Mouse (Mus musculus) liver, embryonic 12.5 days (tissue): Measurements from ENCODE around the gene C1qtnf9. TPM values are rescaled to one million over a fixed set of nuclear protein-coding genes. Genes with fewer than 3 reads are reported as not detected.

Source experiments
- ATAC-seq: fragments of 200-750 bp; cut with Nextera tagmentation; 2 replicates; pipeline ENCODE4 v1.8.0; 2017; ENCODE audit warnings: moderate number of reproducible peaks, mild to moderate bottlenecking, moderate library complexity
- H3K27ac ChIP-seq: fragments of 300-500 bp; sonication (generic); 2 replicates; pipeline ENCODE4 v1.5.1; 2016; ENCODE audit warnings: mild to moderate bottlenecking
- H3K27me3 ChIP-seq: fragments of 300-500 bp; sonication (generic); replicated peaks from 2 replicates; pipeline ENCODE4 v1.6.1; 2016; ENCODE audit warnings: mild to moderate bottlenecking, moderate library complexity
- H3K36me3 ChIP-seq: fragments of 300-500 bp; sonication (generic); 2 replicates; pipeline ENCODE4 v1.6.1; 2016; ENCODE audit warnings: mild to moderate bottlenecking, moderate library complexity
- H3K4me1 ChIP-seq: fragments of 300-500 bp; sonication (generic); 2 replicates; pipeline ENCODE4 v1.6.1; 2016
- H3K4me2 ChIP-seq: fragments of 300-500 bp; sonication (generic); 2 replicates; pipeline ENCODE4 v1.6.1; 2016; ENCODE audit warnings: mild to moderate bottlenecking, moderate library complexity
- H3K4me3 ChIP-seq: fragments of 300-500 bp; sonication (generic); 2 replicates; pipeline ENCODE4 v1.5.1; 2016; ENCODE audit warnings: mild to moderate bottlenecking, moderate library complexity
- H3K9ac ChIP-seq: fragments of 300-500 bp; sonication (generic); 2 replicates; pipeline ENCODE4 v1.6.1; 2016; ENCODE audit warnings: mild to moderate bottlenecking, moderate library complexity
- H3K9me3 ChIP-seq: fragments of 300-500 bp; sonication (generic); replicated peaks from 2 replicates; pipeline ENCODE4 v1.6.1; 2016; ENCODE audit warnings: mild to moderate bottlenecking, moderate library complexity
- WGBS: fragments of 180-500 bp; shearing (Covaris S2); methylation state at CpG from one replicate; pipeline ENCODE4 v1.1.7; 2016; ENCODE audit not compliant: insufficient replicate concordance; 5-methylcytosine and 5-hydroxymethylcytosine counted together
- polyA plus RNA-seq: library from polyadenylated mRNA; unstranded; fragments of >200 nt; fragmentation: Nextera tagmentation; extraction: Ambion mirVana; gene quantifications from 2 replicates; pipeline ENCODE4 v1.2.1, GENCODE M21; 2016

C1qtnf9 gene
- polyA plus RNA-seq, 1 experiment from 2014 or later, result 0.17 TPM

- Histone ChIP-seq H3K4me3 (no peak overlapping the region), H3K27ac (peak overlapping the region; percentile 76), H3K4me1 (peaks cover 85% of the 10 kb centered on the region), H3K4me2 (0 out of 2 replicates have a peak overlapping the region, but pooled peaks have one; percentile 6), H3K9ac (no peak overlapping the region), H3K27me3 (no peaks in the 10 kb centered on the region), H3K9me3 (no peaks in the 10 kb centered on the region), H3K36me3 (peaks cover 7% of the 10 kb centered on the region; the same call in 1 of the 2 replicates)
- WGBS, result 35% methylated on average over 10 of the region's 10 CpGs
- no peak for ATAC-seq
Observed at GRCm38 (mm10) chr14:60738434-60738938, 29.4 kb upstream of the C1qtnf9 start.

GRCm38 (mm10) chr14:60739155-60739554 is 28.8 kb upstream of the C1qtnf9 start:
- Histone ChIP-seq H3K4me1 (peaks cover 79% of the 10 kb centered on the region), H3K27me3 (no peaks in the 10 kb centered on the region), H3K36me3 (peaks cover 7% of the 10 kb centered on the region; the same call in 1 of the 2 replicates), H3K27ac (peak overlapping the region; percentile 76; the same call in 1 of the 2 replicates), H3K4me3 (no peak overlapping the region), H3K9me3 (no peaks in the 10 kb centered on the region), H3K9ac (no peak overlapping the region), H3K4me2 (no peak overlapping the region)
- ATAC-seq, result no peak
- 33% methylated on average over 5 of the region's 9 CpGs for WGBS

DNA sequence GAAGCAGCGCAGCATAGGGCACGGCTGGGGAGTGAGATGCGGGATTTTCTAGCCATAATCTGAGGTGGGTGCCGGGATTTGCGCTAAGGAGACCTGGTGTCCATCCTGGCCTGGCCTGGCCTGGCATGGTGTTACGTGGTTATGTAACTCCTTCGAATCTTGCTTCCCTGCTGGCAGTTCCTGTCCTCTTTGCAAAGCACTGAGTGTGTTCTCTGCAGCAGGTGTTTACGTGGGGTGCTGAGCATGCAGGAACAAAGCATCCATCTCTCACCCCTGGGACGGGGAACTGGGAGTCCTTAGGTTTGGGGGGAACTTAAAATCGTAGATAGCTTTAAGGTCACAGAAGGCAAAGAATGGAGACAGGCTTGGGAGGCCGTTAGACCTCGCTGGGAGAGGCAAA is 28.3 kb upstream of the C1qtnf9 start:
- Histone ChIP-seq H3K9me3 (no peaks in the 10 kb centered on the region), H3K9ac (no peak overlapping the region), H3K27me3 (no peaks in the 10 kb centered on the region), H3K4me3 (no peak overlapping the region), H3K36me3 (peaks cover 7% of the 10 kb centered on the region; the same call in 1 of the 2 replicates), H3K4me2 (no peak overlapping the region), H3K4me1 (peaks cover 79% of the 10 kb centered on the region), H3K27ac (peak overlapping the region; percentile 55; the same call in 1 of the 2 replicates)
- ATAC-seq, result no peak
- WGBS, result 73% methylated on average over 12 of the region's 12 CpGs

GRCm38 (mm10) chr14:60740507-60740906 is 27.4 kb upstream of the C1qtnf9 start:
- WGBS, result 73% methylated on average over 5 of the region's 5 CpGs
- Histone ChIP-seq H3K9me3 (no peaks in the 10 kb centered on the region), H3K27ac (no peak overlapping the region), H3K9ac (no peak overlapping the region), H3K4me1 (peaks cover 81% of the 10 kb centered on the region), H3K27me3 (no peaks in the 10 kb centered on the region), H3K4me3 (no peak overlapping the region), H3K36me3 (peaks cover 8% of the 10 kb centered on the region; the same call in 1 of the 2 replicates), H3K4me2 (no peak overlapping the region)
- ATAC-seq, result no peak

DNA sequence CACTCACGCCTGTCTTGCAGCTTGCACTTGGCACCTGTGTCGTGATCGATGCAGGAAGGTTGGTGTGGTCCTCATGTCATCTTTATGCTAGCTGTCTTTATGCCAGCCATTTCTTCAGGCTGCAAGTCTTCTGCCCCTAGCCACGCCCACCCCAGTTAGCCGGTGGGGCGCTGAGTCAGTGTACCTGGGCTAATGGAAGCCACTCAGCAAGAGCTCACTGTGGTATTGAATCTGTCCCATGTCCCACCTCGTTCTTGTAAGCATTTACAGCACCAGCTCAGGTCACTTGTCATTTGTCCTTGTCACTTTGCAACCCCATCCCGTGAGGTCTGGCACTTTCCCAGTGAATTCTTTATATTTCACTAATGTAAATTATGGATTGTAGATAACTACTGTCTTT is 26.9 kb upstream of the C1qtnf9 start:
- H3K27ac ChIP-seq, result peak overlapping the region; percentile 64
- 53% methylated on average over 8 of the region's 8 CpGs for WGBS

GRCm38 (mm10) chr14:60741490-60741981 is 26.4 kb upstream of the C1qtnf9 start:
- no peaks in the 10 kb centered on the region for H3K27me3 ChIP-seq
- peaks cover 18% of the 10 kb centered on the region for H3K36me3 ChIP-seq
- H3K9ac ChIP-seq, result no peak overlapping the region
- peaks cover 71% of the 10 kb centered on the region for H3K4me1 ChIP-seq
- H3K4me3 ChIP-seq, result no peak overlapping the region
- no peak overlapping the region for H3K4me2 ChIP-seq
- WGBS, result 62% methylated on average over 6 of the region's 6 CpGs
- no peak for ATAC-seq
- no peaks in the 10 kb centered on the region for H3K9me3 ChIP-seq
- H3K27ac ChIP-seq, result peak overlapping the region; percentile 64

More for the DNA sequence above, 26.9 kb upstream of the C1qtnf9 start:
- Histone ChIP-seq H3K27me3 (no peaks in the 10 kb centered on the region), H3K36me3 (peaks cover 13% of the 10 kb centered on the region), H3K4me1 (peaks cover 76% of the 10 kb centered on the region), H3K4me3 (no peak overlapping the region), H3K9me3 (no peaks in the 10 kb centered on the region), H3K9ac (no peak overlapping the region), H3K4me2 (no peak overlapping the region)
- ATAC-seq, result no peak

DNA sequence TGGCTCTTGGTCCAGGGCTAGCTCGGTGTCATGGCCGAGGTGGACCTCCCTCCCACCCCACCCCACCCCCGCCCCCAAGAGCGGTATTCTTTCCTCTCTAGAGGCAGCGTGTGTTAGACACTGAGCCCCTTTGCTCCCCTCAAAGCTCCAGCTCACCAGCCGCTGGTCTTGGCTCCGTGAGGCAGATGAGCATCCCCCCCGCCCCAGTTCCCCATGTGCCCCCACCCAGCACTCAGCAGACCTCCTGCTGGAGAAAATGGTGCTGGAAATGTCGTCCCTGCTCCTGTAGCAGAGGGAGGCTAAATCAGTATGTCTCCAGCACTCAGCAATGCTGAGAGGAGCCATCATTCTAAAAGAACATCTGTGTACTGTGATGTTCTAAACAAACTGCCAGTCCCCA is 24.3 kb upstream of the C1qtnf9 start:
- H3K9ac ChIP-seq, result no peak overlapping the region
- no peak overlapping the region for H3K4me2 ChIP-seq
- H3K9me3 ChIP-seq, result no peaks in the 10 kb centered on the region
- H3K4me1 ChIP-seq, result peaks cover 49% of the 10 kb centered on the region
- no peak overlapping the region for H3K4me3 ChIP-seq
- peaks cover 37% of the 10 kb centered on the region for H3K36me3 ChIP-seq
- H3K27me3 ChIP-seq, result no peaks in the 10 kb centered on the region
- no peak overlapping the region for H3K27ac ChIP-seq
- ATAC-seq, result no peak
- WGBS, result 63% methylated on average over 9 of the region's 9 CpGs

GRCm38 (mm10) chr14:60745201-60745600 is 22.7 kb upstream of the C1qtnf9 start:
- H3K27ac ChIP-seq, result no peak overlapping the region
- H3K4me3 ChIP-seq, result no peak overlapping the region
- 49% methylated on average over 6 of the region's 6 CpGs for WGBS
- peaks cover 51% of the 10 kb centered on the region for H3K36me3 ChIP-seq
- peaks cover 36% of the 10 kb centered on the region for H3K4me1 ChIP-seq
- ATAC-seq, result no peak
- H3K27me3 ChIP-seq, result no peaks in the 10 kb centered on the region
- no peaks in the 10 kb centered on the region for H3K9me3 ChIP-seq
- no peak overlapping the region for H3K9ac ChIP-seq
- H3K4me2 ChIP-seq, result no peak overlapping the region

DNA sequence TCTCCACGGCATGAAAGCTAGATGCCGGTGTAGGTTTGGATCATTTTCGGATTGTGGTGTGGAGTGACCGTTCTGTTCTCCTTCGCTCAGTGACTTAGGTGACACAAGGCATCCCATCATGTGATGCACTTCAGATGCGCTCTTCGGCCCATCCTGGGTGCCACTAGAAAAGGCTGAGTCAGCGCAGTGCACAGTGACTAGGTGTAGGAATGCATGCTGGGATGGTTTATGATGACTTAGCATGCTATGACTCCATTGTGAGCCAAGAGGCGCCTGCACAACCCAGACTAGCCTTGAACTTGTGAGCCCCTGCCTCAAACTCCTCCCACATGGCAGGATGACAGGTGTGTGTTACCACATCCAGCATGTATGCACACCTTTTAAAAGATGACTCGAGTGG is 21.8 kb upstream of the C1qtnf9 start:
- H3K4me3 ChIP-seq, result no peak overlapping the region
- H3K27ac ChIP-seq, result no peak overlapping the region
- H3K4me2 ChIP-seq, result no peak overlapping the region
- no peak overlapping the region for H3K9ac ChIP-seq
- H3K9me3 ChIP-seq, result no peaks in the 10 kb centered on the region
- H3K4me1 ChIP-seq, result peaks cover 27% of the 10 kb centered on the region
- H3K36me3 ChIP-seq, result peaks cover 61% of the 10 kb centered on the region
- 88% methylated on average over 10 of the region's 10 CpGs for WGBS
- no peak for ATAC-seq
- H3K27me3 ChIP-seq, result no peaks in the 10 kb centered on the region

DNA sequence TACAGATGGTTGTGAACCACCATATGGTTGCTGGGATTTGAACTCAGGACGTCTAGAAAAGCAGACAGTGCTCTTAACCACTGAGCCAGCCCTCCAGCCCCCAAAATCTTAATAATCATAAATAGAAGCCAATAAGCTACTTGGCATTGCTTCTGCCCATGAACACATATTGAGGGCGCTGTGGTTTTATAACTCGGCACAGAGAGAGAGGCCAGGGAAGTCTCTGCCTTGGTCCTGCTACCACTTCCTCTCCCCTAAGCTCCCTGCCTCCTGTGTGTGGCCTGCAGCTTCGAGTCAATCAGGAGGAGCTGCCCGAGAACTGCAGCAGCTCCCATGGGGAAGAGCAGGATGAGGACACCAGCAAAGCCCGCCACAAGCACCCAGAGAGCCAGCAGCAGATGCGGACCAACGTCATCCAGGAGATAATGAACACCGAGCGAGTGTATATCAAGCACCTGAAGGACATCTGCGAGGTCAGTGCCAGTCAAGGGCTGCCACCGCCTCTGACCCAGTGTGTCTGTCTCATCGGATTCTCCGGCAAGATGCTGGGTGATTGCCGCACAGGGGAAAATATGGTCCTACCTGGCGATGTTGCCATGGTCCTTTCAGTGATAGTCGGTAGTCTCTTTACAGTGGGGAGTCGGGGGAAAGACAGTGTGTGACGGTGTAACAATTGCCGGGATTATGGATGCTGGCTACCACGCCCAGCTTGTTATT is 20.6 kb upstream of the C1qtnf9 start:
- H3K4me3 ChIP-seq, result no peak overlapping the region
- no peaks in the 10 kb centered on the region for H3K27me3 ChIP-seq
- no peak overlapping the region for H3K9ac ChIP-seq
- peaks cover 67% of the 10 kb centered on the region for H3K36me3 ChIP-seq
- no peak overlapping the region for H3K27ac ChIP-seq
- ATAC-seq, result no peak
- H3K9me3 ChIP-seq, result no peaks in the 10 kb centered on the region
- 66% methylated on average over 21 of the region's 21 CpGs for WGBS
- H3K4me2 ChIP-seq, result no peak overlapping the region
- peaks cover 15% of the 10 kb centered on the region; the same call in 1 of the 2 replicates for H3K4me1 ChIP-seq

GRCm38 (mm10) chr14:60749880-60750279 is 18.1 kb upstream of the C1qtnf9 start:
- H3K27me3 ChIP-seq, result no peaks in the 10 kb centered on the region
- 0 out of 2 replicates have a peak, but pooled peaks cover 6% of the 10 kb centered on the region for H3K4me1 ChIP-seq
- no peak overlapping the region for H3K27ac ChIP-seq
- H3K4me3 ChIP-seq, result no peak overlapping the region
- H3K9me3 ChIP-seq, result no peaks in the 10 kb centered on the region
- H3K9ac ChIP-seq, result no peak overlapping the region
- WGBS, result 66% methylated on average over 12 of the region's 12 CpGs
- no peak for ATAC-seq
- no peak overlapping the region for H3K4me2 ChIP-seq
- H3K36me3 ChIP-seq, result peaks cover 77% of the 10 kb centered on the region

DNA sequence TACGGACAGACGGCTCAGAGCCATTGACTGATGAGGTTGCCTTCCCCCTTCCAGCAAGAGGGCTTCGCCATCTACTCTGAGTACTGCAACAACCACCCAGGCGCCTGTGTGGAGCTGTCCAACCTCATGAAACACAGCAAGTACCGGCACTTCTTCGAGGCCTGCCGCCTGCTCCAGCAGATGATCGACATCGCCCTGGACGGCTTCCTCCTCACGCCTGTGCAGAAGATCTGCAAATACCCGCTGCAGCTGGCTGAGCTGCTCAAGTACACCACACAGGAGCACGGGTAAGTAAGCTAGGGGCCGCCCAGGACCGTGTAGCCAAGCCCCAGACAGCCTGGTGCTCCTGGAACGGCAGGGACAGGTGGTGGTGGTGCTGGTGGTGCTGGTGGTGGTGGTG is 16.4 kb upstream of the C1qtnf9 start:
- H3K9ac ChIP-seq, result no peak overlapping the region
- no peaks in the 10 kb centered on the region for H3K9me3 ChIP-seq
- no peaks in the 10 kb centered on the region for H3K4me1 ChIP-seq
- H3K27ac ChIP-seq, result no peak overlapping the region
- no peak for ATAC-seq
- H3K4me2 ChIP-seq, result no peak overlapping the region
- peaks cover 83% of the 10 kb centered on the region for H3K36me3 ChIP-seq
- WGBS, result 80% methylated on average over 16 of the region's 16 CpGs
- no peaks in the 10 kb centered on the region for H3K27me3 ChIP-seq
- H3K4me3 ChIP-seq, result no peak overlapping the region
